Mouse (Mus musculus) fat pad, adult 2 months (tissue): Measurements from ENCODE around the gene Bbs9.

Experiments
- DNase-seq: peaks from one replicate; pipeline ENCODE4 v3.0.0-alpha.2; 2011; ENCODE audit warnings: low read depth, low spot score; ENCODE audit errors: extremely low read depth

Gene Bbs9

DNA sequence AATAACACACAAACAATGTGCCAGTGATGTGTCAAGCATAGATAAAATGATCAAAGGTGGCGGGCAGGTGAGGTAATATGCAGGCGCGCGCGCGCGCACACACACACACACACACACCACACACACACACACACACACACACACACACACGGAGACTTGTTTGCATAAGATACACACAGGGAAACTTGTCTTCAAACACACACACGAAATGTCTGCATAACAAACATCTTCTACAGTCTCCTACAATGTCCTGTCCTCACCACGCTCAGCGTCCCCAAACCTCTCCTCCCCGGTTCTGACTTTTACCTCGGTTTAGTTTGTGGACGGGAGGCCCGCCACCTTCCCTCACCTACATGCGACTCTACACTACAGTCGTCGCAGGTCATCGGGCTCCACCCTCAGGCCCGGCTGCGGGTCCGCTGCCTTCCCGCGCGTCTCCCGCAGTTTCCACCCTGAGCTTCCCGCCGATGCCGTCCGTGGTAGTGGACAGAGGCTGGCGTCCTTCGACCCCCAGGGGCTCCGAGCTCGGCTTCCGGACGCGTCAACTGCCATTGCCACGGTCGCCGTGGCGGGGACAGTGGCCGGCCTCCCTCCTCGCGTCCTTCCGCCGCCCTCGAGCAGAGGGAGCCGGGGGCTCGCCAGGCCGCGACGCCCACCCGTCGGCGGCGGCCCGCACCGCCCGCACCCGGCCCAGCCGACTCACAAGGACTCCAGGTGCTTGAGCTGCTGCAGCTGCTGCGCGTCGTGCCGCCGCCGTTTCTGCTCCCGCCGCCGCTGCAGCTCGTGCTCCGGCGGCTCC is 7.9 kb upstream of the Bbs9 start:
- DNase-seq, result no peak

DNA sequence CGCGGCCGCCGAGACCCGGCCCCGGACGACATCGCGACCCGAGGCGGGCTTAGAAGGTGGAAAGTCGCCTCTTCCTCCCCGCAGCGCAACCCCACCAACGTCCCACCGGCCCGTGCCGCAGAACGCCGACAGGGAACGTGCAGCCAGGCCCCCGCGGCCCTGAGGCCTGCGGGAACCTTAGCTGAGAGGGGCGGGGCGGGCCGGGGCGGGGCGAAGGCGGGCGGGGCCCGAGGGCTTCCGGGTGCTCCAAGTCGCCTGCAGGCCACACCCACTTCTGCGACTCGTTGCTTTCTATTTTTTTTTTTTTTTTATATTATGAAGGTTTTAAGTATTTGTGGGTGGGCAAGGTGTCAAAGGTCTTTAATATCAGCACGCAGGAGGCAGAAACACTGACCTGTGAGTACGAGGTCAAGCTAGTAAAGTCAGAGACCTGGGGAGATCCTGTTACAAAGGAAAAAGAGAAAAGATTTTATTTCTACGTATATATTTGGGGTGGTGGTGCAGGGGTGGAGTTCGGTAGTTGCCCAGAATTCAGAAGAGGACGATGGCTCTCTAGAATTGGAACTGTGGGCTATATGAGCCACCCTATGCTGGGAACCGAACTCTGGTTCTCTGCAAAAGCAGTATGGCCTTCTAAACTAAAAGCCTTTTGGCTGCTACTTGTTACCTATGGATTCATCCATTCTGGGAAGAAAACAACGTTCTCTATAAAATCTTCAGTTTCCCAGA is 7.2 kb upstream of the Bbs9 start:
- DNase-seq, result no peak

DNA sequence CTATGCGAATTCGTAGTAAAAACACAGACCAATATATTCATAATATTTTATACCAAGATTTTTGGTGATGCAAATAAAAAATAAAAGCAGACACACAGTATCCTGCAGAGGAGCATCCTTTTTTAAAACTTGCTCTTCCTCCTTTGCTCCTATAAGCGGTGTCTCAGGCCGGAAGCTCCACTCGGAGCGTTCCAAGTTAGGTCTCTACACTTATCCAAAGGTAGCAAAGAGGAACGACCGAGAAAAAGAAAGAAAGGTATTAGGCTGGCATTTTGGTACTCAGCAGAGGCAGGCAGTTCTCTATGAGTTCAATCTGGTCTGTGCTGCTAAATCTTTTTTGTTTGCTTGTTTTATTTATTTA is 6.6 kb upstream of the Bbs9 start:
- no peak for DNase-seq

DNA sequence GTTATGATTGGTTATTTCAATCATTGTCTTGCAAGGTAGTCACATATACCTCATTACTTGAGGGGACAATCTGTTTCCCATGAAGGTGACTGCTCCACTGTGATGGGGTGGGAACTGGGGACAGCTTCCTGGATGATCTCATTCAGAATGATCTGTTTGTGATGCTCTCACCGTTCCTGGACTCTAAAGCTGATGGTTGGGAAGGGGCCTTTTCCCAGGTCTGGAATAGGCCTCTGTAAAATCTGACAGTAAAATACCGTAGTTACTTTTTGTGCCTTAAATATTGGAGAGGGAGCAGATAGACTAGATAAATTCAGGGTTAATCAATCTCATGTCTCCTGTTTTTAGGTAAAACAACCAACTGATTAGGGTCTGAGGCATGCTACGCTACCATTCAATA is 5.9 kb upstream of the Bbs9 start, which contains the start of gene Rp9:
TSS of gene Rp9 (minus strand) at position 101 of the 400 bp plus-strand sequence.
- no peak for DNase-seq

DNA sequence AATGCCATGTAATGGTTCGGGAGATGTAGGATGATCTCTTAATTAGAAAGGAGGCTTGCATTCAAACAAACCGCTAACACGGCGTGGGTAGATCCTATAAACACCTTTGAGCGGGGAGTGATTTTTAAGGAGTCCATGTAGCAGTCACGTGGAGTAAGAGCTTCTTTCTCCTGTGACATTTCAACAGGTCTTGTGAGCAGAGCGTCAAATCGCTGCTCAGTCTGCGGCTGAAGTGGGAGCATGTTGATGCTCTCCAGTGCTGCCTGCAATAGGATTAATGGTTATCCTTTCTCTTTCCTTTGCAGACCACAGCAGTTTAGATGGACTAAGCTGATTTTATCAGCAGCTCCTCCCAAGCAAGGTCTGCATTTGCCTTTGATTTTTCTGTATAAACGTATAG is 750 bp downstream of the Bbs9 start:
- no peak for DNase-seq

DNA sequence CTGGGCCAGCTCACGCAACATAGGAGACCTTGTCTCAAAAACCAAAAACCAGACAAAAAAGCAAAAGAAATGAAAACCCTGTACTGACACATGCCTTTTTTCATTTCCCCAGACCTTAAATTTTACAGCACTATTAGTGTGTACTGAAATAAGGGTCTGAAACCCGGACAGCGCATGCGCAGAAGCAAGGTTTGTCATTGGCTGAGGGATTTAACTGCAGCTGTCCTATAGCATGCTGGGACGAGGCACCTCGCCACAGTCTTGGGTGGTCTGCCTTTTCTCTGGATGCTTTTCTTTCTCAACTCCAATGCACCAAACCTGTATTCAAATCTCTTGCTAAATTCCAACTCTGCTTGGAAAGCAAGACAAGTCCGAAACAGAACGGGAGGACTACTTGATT is 3.4 kb downstream of the Bbs9 start:
- no peak for DNase-seq

DNA sequence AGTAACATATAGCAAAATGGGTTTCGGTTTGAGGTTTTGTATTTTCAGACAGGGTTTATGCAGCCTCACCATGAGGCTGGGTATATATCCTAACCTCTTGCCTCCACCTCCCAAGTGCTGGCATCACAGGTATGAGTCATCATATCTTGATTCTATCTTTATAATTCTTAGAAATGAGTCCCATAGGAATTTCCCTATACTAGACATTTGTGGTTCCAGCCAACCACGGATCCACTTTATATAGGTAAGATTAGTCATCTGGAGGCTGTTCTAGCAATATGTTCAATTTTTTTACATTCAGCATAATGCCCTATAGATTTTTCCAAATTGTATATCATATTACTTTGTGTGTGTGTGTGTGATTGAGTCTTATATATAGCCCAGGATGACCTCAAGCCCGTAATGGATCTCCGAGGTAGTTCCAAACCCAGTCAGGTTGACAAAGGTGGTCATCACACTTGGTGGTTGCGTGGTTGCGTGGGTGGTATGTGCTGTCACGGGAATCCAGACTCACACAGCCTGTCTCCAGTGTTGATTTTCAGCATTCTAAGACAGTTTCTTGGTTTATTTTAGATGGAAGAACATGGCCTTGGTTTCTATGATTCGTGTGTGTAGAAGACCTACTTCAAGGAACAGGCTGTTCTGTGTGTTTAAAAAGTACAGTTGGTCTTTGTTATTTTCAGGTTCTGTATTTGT is 8.5 kb downstream of the Bbs9 start:
- no peak for DNase-seq

DNA sequence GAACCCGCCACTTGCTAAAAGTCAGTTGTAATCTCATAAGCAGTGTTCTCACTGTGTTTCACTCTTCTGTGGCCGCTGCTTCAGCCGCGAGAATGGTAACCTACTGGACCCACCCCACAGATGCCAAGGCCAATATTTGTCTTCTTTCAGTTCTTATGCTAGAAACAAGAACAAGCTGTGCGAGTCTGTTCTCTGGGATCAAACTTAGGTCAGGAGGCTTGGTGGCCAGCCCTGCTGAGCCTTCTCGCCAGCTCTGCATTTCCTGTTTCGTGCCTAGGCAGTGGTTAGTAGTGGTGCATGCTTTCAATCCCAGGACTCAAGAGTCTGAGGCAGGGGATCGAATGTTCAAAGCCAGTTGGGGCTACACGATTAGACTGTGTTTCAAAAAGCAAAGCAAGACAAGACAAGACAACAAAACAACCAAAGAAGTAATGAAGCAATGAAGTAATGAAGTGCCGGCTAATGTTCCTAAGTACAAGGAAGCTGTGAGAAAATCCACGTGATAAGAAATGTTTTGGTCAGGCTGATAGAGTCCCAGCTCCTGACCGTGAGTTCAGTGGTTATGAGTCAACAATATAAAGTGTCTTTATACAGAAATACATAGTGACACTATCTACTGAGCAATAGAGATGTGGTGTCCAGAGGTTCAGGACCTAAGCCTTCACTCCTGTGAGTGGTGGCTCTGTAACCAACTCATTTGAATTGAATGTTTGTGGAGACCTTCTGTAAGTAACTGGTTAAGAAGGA is 9.2 kb downstream of the Bbs9 start:
- no peak for DNase-seq

DNA sequence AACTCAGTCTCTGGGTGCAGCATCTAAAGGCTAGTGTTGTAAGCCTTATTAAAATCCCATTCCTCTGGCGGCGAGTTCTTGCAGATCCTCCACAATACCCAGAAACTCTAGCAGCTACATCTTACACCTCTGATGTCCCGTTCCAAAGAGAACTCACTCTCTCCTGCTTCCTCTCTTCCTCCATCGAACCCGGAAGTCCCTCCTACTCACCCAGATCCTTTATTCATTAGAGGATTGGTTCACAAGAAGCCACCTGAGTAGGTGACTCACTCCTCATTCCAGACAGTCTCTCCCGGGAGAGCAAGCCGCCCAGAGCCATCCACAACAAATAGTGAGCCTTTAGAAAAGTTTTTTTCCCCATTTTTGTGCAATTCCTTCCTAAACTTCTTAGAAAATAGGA is 10.7 kb downstream of the Bbs9 start:
- no peak for DNase-seq

DNA sequence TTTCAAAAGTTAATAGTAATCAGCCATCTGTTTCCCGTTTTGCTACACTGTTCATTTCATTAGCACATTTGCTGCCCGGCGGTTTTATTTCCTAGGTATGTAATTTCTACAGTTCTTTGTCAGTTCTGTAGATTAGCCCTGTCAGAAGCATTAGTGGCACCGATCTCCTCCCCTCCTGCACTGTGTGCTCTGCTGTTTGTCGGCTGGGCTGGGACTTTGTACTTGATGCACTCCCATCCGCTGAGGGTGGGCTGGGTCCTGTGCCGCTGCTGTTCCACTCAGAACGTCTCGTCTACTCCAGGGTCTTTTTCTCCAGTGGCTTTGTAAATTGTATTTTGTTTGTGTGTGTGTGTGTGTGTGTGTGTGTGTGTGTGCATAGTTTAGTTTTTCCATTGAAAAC is 13.4 kb downstream of the Bbs9 start:
- DNase-seq, result no peak

DNA sequence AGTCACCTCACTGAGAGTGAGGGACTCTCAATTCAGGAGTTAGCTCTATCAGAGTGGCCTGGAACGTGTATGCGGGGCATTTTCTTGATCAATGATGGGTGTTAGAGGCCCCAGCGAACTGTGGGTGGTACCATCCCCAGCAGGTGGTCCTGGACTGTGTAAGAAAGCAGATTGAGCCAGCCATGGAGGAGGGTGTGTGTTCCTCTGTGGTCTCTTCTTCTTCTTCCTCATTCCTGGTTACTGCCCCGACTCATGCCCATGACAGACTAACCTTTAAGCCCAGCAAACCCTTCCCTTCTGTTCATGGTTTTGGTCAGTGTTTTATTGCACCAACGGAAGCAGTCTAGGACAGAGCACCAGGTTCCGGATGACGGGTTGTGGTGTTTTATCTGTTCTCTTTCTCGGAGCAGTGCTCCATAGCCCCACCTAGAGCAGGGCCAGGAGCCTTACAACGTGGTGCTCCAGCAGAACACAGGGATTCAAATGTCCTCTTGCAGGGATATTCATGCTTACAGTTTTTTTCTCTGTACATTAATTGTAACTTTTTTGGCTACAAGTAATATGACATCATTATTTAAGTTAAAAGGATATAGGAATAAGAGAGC is 18.8 kb downstream of the Bbs9 start:
- DNase-seq, result no peak

DNA sequence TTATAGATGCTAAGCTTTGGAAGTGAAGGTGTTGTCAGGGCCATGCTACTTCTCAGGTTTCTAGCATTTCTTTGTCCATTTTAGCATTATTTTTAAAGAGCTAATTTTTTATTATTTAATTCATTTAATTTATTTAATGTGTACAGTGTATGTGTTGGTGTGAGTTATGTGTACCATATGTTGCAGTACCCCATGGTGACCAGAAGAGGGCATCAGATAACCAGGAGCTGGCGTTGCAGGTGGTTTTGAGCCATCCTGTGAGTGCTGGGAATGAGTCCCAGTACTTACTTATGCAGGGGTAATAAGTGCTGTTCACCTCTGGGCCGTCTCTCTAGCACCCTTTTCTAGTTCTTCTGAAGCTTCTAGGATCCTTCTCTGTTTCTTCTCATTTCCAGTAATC is 19.6 kb downstream of the Bbs9 start:
- no peak for DNase-seq

DNA sequence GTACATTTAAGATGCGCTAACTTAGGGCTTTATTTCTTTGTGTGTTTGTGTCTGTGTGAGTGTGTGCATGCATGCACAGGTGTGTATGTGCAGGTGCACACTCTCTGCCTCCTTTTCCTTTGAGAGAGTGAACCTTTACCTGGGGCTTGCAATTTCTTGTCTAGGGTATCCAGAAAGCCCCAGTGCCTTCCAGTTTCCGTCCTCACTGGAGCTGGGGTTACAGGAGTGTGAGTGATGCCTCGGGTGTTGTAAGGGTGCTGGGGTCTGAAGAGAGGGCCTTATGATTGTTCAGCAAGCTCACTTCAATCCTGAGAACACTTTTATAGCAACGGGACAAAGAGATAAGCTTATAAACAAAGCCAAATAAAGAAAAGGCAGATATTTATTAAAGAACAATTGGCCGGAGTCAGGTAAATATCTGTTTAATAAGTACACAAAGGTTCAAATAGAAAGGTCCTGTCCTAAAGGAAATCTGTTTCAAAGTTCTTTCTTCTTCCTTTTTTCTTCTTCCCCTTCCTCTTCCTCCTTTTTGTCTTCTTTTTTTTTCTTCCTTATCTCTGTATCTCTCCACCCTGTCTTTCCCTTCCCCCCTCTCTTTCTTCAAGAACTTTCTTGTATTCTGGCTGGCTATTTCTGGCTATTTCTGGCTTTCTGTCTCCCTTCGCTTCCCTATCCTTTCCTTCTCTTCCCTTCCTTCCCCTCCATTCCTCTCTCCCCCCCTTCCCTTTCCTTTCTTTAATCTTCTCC is 21.7 kb downstream of the Bbs9 start:
- DNase-seq, result no peak

DNA sequence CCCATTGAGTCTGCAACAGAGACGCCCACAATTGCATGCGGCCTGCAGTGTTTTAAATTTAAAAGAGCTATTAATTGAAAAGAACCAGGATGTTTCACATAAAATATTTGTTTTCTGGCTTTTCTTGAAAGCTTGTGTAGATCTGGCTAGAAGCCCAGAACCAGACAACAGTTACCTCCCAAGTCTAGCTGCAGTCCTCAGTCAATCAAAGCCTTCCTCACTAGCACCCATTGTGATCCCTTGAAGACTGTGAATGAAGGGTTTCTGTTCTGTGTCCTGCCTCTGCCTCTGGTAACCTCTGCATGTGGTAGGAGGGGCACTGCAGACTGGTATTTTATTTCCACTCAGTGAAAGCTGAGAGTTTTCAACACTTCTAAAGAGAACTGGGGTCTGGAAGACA is 27.5 kb downstream of the Bbs9 start:
- DNase-seq, result no peak

DNA sequence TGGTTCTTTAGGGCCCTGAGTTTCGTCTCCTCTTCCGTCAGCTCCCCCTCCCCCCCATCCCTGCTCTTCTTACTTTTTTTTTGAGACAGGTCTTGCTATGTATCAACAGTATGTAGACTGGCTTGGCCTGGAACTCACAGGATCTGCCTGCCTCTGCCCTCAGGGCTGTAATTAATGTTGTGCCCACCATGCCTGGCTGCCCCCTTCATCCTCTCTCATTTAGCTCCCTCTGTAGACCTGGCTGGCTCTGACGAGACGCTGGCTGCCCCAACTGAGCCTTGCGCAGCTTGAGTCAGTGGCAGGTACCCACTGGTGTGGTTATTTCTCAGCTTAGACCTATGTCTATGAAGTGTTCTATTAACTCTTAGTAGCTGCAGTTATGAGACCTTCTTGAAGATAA is 28.1 kb downstream of the Bbs9 start:
- no peak for DNase-seq

DNA sequence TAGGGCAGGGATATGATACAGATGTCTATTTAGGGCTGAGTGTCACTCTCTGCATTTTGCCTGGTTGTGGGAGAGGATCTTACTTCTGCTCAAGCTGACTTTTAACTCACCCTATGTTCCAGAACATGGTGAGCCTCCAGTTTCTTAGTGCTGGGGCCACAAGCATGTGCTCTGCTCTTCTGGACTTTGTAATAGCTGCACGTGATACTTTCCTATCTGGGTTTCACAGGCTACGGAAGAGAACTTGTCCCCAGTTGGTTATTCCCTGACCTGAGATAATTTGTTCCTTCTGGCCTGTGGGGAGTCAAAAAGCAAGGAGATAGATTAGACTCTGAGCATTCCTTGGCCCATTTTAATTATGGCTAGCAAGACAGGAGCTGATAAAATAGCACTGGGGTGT is 30.1 kb downstream of the Bbs9 start:
- no peak for DNase-seq

DNA sequence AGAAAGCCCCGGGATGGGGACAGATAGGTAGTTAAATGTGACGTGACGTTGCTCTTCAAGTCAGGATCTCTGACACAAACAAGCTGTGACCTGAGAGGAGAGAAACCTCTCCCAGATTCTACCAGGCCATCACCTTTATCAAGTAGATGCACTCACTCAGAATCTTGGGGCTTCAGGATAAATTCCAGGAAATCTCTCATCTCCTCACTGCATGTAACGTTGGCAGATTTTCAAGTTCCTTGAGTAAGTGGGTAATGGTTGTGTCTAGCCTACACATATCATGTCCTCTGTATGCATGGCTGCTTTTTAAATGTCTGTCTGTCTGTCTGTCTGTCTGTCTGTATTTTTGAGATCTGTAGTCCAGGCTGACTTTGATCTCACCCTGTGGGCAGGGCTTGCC is 39.6 kb downstream of the Bbs9 start:
- DNase-seq, result no peak

DNA sequence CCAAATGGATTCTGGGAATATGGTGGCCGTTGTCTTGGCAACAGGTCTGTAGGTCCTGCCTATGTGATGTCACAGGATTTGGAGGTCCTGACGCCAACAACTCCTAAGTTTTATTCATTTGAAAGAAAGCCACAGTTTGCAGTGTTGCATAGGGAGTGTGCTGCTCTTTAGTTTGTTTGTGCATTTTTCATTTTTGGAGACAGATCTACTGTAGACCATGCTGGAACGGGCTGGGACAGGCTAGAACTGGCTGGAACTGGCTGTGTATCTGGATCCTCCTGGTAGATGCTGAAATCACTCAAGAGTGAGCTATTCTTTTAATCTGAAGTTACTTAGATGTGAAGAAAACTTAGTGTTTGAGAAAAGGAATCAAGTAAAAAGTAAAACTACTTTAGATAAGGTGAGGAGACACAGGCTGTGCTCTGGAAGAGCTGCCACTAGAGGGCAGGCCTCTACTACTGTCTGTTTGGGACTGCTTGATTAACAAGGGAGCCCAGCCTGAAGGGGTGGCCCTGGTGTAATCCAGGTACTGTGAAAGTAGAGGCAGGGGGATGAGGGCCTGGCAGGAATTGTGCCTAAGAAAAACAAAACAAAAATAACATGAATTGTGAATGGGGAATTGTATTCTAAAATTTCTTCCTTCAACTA is 43.0 kb downstream of the Bbs9 start:
- DNase-seq, result no peak

DNA sequence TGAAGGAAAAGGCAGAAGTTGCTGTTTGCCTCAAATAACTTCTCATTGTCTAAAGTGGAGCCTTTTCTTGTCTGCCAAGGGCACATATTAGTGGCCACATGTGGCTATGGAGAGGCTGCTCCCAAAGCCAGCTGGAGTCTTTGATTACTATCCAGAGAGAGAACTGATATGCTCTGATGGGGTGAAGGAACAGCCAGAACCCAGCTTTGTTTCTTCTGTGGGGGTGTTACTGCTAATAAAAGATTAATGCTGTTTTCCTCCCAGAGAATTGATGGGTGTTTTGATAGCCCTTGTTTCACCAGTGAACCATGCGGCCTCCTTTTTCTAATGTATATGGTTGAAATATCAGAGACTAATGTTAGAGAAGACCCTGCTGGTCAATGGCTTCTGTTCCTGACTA is 47.9 kb downstream of the Bbs9 start:
- no peak for DNase-seq
